Mouse (Mus musculus) cerebellum, postnatal 10 days (tissue): Measurements from ENCODE around the gene Nlgn3.

ENCODE experiments used
- DNase-seq, 2 experiments: peaks; one replicate each; pipeline ENCODE4 v3.0.0; 2021; ENCODE audit warnings: mixed read lengths in 2 of 2

The Nlgn3 gene

DNA sequence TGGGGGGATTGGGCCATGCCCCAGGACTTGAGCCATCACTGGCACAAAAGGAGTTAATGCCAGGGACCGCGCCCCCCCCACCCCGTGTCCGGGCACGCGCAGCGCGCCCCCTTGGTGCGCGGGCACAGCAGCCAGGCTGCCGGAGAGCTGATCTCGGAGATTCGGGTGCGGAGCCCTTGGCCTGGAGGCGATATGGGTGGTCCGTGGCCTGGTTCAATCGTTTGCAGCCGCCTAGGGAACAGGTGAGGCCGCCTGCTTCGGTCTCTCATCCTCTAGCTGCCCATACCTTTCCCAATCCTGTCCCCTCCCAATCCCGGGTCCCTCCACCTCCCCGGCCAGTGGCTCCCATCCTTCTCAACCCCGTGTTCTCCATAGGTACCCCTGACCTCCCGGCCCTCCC lies at the start of gene Nlgn3:
Nlgn3 (plus strand) TSS at position 114 of the 400 bp plus-strand sequence.
- peak; percentile 76 to 83 for DNase-seq

DNA sequence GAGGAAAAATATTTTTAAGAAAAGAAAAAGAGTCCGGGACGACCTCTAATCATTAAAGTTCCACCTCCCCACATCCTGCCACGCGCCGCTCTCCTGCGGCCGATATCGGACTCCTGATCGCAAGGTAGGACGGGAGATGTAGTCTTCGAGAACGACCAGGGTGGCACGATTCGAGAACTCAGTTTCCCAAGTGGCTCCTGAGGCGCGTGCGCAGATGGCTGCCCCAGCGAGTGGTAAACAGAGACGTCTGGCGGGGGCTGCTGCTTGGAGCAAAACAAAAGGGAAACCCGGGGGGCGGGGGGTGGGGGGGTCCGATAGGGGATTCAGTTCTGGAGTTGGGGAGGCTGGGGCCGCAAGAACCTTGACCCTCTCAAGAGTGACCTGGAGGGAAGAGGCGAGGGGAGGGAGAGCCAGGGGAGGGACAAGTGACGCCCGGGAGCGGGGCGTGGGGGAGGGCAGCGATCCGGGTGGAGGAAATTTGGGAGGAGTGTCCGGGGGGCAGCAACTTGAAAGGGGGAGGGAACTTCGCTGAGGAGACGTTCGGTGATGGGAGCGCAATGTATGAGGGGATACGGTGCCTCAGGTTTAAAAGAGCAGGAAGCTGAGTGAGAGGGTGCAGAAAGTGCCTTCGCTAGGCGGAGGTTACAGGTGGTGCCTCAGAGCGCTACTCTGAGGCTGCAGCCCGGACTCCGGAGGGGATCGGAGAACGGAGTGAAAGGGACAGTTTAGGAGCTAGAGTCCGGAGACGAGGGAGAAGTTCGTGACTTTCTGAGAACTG lies 44.8 kb upstream of the Nlgn3 start, which contains the start of gene Foxo4:
Foxo4 (plus strand) TSS at position 577 of the 778 bp plus-strand sequence.
- DNase-seq: peak; percentile 86 to 93

DNA sequence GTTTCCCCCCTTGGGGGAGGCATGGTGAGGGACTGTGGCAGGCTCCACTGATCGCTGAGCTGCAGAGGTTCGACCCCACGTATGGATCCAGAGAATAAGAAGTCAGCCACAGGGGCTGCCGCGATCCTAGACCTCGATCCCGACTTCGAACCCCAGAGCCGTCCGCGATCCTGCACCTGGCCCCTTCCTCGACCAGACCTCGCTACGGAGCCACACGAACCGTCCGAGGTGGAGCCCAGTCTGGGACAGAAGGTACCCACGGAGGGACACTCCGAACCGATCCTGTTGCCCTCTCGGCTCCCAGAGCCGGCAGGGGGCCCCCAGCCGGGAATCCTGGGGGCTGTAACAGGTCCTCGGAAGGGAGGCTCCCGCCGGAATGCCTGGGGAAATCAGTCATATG lies 44.2 kb upstream of the Nlgn3 start:
- peak; percentile 12 to 21 for DNase-seq

DNA sequence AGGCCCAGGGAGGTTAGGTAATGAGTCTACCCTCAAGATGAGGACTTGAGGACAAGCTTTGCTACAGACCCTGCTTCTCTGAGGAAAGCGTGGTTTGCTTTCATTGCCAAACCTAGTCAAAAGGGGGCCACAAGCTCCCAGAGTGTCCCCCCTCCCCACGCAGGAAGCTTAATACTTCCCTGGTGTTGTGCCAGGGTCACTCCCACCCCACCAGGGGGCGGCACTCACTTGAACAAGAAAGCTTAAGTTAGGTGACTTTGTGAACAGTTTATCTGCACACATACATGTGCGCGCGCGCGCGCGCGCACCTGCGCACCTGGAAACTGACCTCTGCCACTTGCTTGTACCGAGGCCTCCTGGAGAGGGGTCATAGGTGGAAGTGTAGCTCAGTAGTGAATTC lies 42.4 kb upstream of the Nlgn3 start:
- peak; percentile 20 to 33 for DNase-seq

DNA sequence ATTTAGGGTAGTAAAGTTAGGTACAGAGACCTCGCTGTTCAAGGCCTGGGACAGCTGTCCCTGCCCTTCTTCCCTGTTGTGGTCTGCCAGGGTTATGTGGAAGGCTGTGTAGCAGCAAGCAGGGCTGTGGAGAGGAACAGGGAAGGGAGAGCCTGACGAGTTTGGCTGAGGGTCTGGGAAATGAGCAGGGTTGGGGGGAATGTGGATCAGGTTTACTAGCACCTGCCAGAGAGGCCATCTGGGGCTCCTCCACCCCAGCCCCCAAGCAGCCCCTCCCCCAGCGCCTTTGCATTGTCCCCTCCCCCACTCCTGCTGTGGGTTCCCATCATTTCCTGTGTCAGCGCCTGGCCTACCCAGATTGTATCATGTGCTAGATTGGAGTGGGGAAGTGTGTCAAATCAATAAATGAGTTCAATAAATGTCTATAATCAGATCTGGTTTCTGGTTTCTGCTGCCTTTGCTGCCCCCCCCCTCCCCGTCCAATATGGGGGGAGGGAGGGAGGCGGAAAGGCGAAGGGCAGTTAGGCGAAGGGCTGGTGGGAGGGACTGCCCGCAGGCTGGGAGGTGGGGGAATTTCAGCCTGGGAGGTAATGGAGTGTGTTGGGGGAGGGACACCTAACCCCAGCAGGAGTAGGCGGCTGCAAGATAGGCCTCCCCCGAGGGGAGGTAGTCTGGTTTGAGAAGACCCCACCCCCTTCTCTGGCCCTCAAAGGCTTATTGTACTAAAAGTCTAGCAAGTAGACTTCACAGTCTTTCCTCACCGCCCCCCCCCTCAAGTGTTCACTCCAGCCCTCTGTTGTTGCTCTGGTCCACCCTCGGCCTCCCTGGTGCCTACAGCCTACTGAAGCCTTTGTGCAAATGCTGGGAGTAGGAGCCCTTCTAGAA lies 38.3 kb upstream of the Nlgn3 start:
- DNase-seq: peak; percentile 64 to 67

DNA sequence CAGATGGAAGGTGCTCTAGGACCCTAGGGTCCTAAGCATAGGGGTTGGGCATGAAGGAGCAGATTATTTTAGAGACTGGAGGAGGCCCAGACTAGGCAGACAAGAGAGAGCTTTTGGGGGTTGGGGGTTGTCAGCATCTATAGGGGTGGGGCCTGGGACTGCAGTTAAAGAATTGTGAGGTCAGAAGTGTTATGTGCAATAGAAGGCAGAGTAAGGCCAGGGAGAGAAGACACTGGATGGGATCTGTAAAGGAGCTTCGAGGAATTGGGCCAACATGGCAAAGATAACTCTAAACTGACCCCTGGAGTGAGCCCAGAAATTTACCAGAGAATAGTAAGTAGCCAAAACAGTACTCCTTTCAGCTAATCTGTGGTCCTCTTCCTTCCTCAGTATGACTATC lies 35.1 kb upstream of the Nlgn3 start, which contains the start of gene Gm614:
Gm614 (minus strand) TSS at position 101 of the 400 bp plus-strand sequence.
- no peak for DNase-seq

DNA sequence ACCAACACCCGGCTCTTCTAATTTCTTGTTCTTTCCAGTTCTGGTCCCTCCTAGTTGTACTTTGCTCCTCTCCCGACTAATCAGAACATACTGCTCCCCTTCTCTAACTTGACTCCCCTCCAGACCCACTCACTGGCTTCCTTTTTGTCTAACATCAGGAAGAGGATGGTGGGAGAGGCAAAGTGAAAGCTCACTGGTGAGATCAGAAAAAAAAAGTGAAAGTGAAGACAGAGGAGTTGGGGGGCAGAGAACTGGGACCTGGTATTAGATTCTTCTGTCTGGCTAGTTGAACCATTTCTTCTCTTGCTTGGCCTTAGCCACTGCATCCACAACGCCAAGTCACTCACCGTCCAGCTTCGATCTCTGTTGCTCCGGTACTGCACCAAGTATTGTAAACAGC lies 32.3 kb upstream of the Nlgn3 start:
- no peak for DNase-seq

DNA sequence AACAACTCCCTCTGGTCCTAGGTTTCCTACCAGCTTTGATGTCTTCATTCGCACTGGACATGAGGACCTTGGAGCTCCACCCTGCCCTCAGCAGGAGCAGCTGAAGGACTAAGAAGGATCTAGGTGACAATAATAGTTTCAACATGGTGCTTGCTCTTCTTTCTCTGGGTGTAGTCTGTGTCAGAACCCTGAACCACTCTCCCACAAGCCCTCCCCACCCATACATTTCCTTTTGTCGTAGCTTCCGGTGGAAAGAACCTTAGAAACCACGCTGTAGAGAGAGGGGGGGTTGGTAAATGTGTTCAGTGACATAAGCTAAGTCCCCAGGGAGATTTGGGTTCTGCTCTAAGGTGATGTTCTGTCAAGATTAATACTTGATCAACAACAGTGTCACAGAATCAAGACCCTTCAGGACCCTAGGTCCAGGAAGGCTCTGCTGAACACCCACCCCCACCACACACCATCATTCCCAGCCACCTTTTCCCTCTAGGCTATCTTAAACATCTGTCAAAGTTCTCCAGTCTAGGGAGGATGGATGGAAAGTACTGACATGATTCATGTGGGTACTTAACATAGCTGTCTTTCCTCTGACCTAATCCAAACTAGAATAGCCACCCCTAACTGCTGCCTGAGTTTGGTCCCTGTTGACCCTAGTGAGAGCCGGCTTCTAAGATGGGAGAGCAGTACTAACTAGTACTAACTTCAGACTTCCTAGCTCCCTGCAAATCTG lies 30.8 kb upstream of the Nlgn3 start, which contains the start of gene Il2rg:
Il2rg (minus strand) TSS at position 231 of the 730 bp plus-strand sequence.
- no peak for DNase-seq

DNA sequence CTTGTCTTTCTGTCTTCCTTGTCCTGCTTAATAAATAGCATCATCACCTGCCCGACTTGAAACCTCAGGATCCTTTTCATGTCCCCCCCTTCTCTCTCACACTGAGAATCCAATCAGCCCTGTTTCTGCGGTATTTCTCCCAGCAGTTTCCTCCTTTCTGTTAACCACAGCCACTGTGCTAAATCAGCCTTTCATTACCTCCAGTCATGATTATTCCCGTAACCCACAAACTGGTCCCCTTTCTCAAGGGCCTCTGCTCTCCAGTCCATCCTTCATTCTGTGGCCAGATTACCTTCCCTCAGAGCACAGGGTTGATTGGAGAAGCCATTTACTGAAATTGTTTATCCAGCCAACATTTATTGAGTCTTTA lies 30.2 kb upstream of the Nlgn3 start, which contains the start of gene Gm20489:
Gm20489 (minus strand) TSS at position 269 of the 370 bp plus-strand sequence.
- no peak for DNase-seq

DNA sequence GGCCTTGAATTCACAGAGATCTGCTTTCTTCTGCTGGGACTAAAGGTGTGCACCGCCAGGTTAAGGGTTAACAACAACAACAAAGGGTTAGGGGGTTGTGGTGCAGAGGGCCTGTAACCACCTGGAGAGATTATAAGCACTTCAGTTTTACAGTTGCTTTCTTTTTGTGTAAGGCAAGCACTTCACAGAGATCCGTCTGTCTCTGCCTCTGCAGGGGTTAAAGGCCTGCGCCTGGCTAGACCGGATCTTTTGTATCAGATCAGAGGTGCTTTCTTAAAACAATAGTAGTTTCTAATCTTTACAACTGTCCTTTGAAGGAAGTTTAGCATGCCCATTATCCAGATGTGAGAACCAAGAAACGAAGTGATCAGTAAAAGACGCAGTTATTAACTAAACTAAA lies 25.6 kb upstream of the Nlgn3 start:
- DNase-seq: no peak

DNA sequence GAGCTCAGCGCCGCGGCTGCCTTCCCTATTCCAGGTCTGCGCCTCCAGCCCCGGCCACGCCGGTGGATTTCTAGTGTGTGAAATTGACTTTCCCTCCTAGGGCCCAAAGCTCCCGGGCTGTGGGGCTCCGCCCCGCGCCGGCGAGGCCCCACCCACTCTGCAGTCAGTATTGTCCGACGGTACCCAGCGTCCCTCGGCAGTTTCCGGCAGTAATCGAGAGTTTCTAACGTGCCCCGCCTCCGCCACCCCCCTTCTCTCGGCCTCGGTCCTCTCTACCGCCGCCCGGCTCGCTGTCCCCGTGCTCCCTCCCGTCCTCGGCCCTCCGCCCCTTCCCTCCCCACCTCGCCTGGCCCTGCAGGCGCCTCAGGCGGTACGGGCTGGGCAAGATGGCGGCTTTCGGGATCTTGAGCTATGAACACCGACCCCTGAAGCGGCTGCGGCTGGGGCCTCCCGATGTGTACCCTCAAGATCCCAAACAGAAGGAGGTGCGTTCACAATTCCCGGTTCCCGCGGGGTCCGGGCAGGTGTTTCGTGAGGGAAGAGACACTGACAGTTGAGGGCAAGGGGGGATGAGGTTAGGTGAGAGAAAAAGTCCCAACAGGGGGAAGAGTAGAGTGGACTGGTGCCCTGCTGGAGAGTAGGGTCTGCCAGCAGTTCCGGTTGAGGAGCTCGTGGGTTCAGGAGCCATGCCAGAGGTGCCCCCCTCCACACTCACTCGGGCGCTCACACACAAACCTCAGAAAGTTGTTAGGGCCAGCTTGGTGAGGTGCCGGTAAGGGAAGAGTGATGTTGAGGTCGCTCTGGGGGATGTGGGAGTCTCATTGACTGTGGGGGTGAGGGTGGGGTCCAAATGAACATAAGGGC lies 24.9 kb upstream of the Nlgn3 start, which contains the start of gene Med12:
Med12 (plus strand) TSS at position 156 of the 864 bp plus-strand sequence.
- peak; percentile 90 to 95 for DNase-seq

DNA sequence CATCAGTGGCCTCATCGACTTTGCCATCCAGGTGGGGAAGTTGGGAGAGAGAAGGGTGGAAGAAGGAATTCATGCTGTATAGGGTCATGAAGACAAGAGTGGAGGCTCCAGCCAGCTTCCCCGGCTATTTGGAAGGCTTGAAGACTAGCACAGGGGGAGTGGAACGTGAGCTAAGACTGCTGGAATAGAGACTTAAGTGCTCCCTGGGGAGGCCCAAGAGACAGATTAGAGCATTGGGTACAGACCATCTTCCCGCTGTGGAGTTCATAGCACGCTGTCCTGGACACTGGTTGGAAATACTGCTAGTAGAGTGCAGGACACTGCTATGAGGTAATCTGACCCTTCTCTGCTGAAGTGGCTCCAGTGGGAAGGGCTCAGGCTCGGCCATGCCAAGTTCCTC lies 16.2 kb upstream of the Nlgn3 start:
- DNase-seq: no peak

DNA sequence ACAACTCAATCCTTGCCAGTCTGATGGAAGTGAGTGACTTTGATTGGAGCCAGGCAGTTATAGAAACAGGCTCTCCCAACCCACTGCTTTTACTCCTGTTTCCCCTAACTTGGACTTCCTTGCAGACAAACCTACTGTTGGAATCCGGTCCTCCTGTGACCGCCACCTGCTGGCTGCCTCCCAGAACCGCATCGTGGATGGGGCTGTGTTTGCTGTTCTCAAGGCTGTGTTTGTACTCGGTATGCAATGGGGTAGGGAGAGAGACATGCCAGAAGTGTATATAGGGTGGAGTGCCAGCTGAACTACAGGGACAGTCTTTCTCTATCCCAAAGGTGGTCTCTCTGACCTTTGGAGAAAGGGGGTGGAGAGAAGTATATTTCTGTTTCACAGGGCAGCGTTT lies 13.4 kb upstream of the Nlgn3 start:
- peak; percentile 76 to 81 for DNase-seq

DNA sequence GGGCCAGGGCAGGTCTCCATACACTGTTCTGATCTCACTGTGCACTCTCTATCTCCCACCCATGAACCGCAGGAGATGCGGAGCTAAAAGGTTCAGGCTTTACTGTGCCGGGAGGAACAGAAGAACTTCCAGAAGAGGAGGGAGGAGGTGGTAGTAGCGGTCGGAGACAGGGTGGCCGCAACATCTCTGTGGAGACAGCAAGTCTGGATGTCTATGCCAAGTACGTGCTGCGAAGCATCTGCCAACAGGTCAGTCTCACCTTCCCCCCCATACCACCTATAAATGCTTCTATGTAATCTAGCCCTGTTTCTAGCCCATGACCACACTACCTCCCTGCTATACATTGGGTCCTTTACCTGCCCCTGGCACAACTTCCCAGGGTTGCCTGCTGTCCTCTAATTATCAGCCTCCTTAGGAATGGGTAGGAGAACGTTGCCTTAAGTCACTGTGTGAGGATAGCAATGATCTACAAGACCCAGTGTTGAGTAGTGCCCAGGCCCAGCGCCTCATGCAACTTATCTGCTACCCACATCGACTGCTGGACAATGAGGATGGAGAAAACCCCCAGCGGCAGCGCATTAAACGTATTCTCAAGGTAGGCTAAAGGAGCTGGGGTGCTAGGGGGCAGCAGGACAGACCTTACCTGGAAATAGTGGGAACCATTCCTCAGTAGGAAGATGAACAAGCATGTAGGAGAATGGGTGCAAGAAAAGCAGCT lies 12.9 kb upstream of the Nlgn3 start:
- DNase-seq: no peak

DNA sequence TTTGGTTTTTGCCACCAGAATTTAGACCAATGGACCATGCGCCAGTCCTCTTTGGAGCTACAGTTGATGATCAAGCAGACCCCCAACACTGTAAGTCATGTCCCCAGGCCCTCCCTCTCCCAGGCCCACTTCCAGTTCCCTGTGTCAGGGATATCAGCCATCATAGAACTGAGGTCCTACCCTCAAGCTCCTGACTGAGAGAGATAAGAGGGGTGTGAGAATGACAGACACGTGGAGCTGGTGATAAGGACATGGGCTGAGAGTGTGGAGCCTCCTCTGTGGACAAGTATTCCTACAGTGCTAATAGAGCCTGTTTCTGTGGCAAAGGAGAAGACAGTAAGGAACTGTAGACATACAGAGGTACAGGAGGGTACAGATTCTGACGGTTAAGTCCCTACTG lies 11.4 kb upstream of the Nlgn3 start:
- no peak for DNase-seq

DNA sequence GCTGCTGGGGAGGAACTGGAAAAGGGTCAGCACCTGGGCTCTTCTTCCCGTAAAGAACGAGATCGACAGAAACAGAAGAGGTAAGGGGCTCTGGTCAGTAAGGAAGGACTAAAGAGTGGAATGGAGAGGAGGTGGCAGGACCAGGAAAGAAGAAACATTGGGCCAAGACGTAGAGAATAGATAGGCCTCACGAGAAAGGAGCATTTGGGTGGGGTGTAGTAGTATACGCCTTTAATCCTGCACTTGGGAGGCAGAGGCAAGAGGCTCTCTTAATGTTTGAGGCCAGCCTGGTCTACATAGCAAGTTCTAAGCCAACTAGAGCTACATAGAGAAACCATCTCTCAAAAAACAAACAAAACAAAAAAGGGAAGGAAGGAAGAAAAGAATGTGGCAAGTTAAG lies 10.5 kb upstream of the Nlgn3 start:
- no peak for DNase-seq

DNA sequence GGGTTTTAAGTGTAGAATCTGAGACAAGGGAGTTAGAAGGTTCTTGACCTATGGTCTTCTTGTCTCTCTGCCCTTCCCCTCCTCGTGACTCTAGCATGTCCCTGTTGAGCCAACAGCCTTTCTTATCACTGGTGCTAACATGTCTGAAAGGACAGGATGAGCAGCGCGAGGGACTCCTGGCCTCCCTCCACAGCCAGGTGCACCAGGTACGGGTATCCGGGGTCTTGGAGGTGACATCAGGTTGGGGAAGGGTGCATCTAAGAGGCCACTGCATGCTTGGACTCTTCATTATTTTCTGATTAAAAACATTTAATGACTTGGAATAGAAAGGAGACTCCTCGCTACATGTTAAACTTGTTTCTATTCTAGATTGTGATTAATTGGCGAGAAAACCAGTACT lies 9.9 kb upstream of the Nlgn3 start:
- DNase-seq: no peak

DNA sequence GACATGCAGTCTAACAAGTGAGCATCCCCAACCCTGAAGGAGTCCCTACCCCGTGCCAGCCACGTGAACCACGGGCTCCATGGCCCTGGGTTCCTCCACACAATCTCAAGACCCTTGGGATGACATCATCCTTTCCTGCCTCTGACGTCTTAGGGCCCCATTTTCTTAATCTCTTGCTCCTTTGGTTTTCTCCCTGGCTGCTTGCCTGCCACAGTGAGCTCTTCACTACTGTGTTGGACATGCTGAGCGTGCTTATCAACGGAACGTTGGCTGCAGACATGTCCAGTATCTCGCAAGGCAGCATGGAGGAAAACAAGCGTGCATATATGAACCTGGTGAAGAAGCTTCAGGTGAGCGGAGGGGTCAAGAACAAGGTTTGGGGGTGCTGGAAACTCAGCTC lies 8.9 kb upstream of the Nlgn3 start:
- DNase-seq: no peak

DNA sequence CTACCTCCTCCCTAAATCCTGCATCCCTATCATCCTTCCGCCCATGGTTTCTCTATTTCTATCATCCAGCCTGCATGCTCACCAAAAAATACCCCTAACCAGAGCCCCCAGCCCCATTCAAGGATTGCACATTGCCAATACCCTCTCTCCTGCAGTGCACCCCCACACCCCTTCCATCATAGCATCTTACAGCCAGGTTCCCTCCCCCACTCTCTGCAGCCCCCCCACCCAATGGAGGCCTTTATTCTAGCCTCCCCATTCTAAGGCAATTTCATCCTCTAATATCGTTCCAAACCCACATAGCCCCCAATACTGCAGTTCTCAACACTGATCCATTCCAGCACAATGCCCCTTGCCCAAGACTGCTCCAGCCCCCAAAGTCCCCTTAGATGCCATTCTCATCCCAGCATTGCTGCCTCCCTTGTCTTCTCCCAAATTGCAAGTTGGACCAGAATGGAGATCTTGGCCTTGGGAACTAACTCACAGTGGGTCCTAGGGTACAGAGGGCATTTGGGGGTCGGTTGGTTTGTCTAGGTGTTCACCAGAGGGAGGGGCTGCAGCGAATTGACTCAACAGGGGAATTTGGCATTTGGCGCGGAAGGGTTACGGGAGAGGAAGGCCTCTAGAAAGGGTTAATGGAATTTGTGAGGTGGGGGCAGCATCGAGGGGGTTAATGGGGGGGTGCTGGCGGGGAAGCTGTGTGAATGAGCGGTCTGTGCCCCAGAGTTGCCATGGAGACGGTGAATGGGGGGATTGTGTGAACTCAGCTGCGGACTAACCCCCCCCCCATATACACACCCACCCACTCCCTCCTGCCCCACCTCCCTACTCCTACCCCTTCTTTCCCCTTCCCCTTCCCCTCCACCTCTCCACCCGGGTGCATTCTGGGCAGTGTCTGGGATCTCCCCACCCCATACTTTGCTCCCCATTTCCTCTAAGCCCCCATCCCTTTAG lies 782 bp downstream of the Nlgn3 start:
- DNase-seq: peak; percentile 50 to 61
